Mouse (Mus musculus) splenic B cell, adult 2 months (primary cell): ENCODE measurements at regions not wholly inside any gene's neighbourhood (a gene's known extent, or its start where the extent isn't known, plus 50 kb on each side); places are given as distances from the start of the nearest gene placed in this dataset.
A peak's percentile ranks its signal among the peaks of the same experiment; 100 is the strongest.
"Not testable (repeated sequence)": the region's sequence is repeated elsewhere in the genome, so short reads cannot be mapped to it uniquely, and the experiment has no call there.

ENCODE experiments used
- DNase-seq: peaks from one replicate; pipeline ENCODE4 v3.0.0-alpha.2; 2011; ENCODE audit warnings: low read depth, low spot score
- H3K27me3 ChIP-seq: 2 replicates; pipeline ENCODE4 v1.6.1; 2012; ENCODE audit warnings: mild to moderate bottlenecking, low read length, moderate library complexity, mixed read lengths; ENCODE audit not compliant: control insufficient read depth, poor library complexity, insufficient read depth, severe bottlenecking
- H3K36me3 ChIP-seq: 2 replicates; pipeline ENCODE4 v1.6.1; 2012; ENCODE audit warnings: mild to moderate bottlenecking, low read length, moderate library complexity, mixed read lengths; ENCODE audit not compliant: control insufficient read depth, poor library complexity, insufficient read depth, severe bottlenecking

GRCm38 (mm10) chr12:112309096-112309495, 163.1 kb downstream of the Kif26a start:
- DNase-seq, H3K36me3 ChIP-seq, H3K27me3 ChIP-seq: not testable (repeated sequence)

- no peaks in the 10 kb centered on the region for H3K36me3 ChIP-seq
- peak; percentile 8 for DNase-seq
- H3K27me3 ChIP-seq = peaks cover 2% of the 10 kb centered on the region; the same call in 1 of the 2 replicates
Measured at GRCm38 (mm10) chr12:112309781-112310180, 163.8 kb downstream of the Kif26a start.

GRCm38 (mm10) chr12:112310661-112311060, 164.7 kb downstream of the Kif26a start:
- no peak for DNase-seq
- peaks cover 2% of the 10 kb centered on the region; the same call in 1 of the 2 replicates for H3K27me3 ChIP-seq
- no peaks in the 10 kb centered on the region for H3K36me3 ChIP-seq

GRCm38 (mm10) chr12:112314781-112315180, 168.8 kb downstream of the Kif26a start:
- no peak for DNase-seq
- Histone ChIP-seq H3K27me3 (peaks cover 2% of the 10 kb centered on the region; the same call in 1 of the 2 replicates), H3K36me3 (no peaks in the 10 kb centered on the region)

- Histone ChIP-seq H3K27me3 (peaks cover under 1% of the 10 kb centered on the region; the same call in 1 of the 2 replicates), H3K36me3 (no peaks in the 10 kb centered on the region)
- no peak for DNase-seq
Measured at GRCm38 (mm10) chr12:112317191-112317590, 171.2 kb downstream of the Kif26a start.

- no peak for DNase-seq
- no peaks in the 10 kb centered on the region for H3K27me3 ChIP-seq
- H3K36me3 ChIP-seq = no peaks in the 10 kb centered on the region
Measured at GRCm38 (mm10) chr12:112318461-112318860, 170.8 kb upstream of the A530016L24Rik start.

GRCm38 (mm10) chr12:112322196-112322595, 167.1 kb upstream of the A530016L24Rik start:
- Histone ChIP-seq H3K36me3 (no peaks in the 10 kb centered on the region), H3K27me3 (no peaks in the 10 kb centered on the region)
- DNase-seq = no peak

GRCm38 (mm10) chr12:112327411-112327810, 161.8 kb upstream of the A530016L24Rik start:
- DNase-seq = no peak
- Histone ChIP-seq H3K27me3 (no peaks in the 10 kb centered on the region), H3K36me3 (no peaks in the 10 kb centered on the region)

GRCm38 (mm10) chr12:112328809-112329575, 160.3 kb upstream of the A530016L24Rik start:
- no peaks in the 10 kb centered on the region for H3K27me3 ChIP-seq
- no peak for DNase-seq
- no peaks in the 10 kb centered on the region for H3K36me3 ChIP-seq

- Histone ChIP-seq H3K27me3 (no peaks in the 10 kb centered on the region), H3K36me3 (no peaks in the 10 kb centered on the region)
- no peak for DNase-seq
Measured at GRCm38 (mm10) chr12:112329701-112330301, 159.4 kb upstream of the A530016L24Rik start.

GRCm38 (mm10) chr12:112330557-112330956, 158.7 kb upstream of the A530016L24Rik start:
- no peaks in the 10 kb centered on the region for H3K27me3 ChIP-seq
- DNase-seq = no peak
- H3K36me3 ChIP-seq = no peaks in the 10 kb centered on the region

GRCm38 (mm10) chr12:112331061-112331460, 158.2 kb upstream of the A530016L24Rik start:
- Histone ChIP-seq H3K36me3 (no peaks in the 10 kb centered on the region), H3K27me3 (no peaks in the 10 kb centered on the region)
- no peak for DNase-seq

- no peak for DNase-seq
- Histone ChIP-seq H3K27me3 (no peaks in the 10 kb centered on the region), H3K36me3 (no peaks in the 10 kb centered on the region)
Measured at GRCm38 (mm10) chr12:112333125-112334079, 155.8 kb upstream of the A530016L24Rik start.

- Histone ChIP-seq H3K36me3 (no peaks in the 10 kb centered on the region), H3K27me3 (no peaks in the 10 kb centered on the region)
- no peak for DNase-seq
Measured at GRCm38 (mm10) chr12:112334106-112334855, 155.0 kb upstream of the A530016L24Rik start.
